Mouse (Mus musculus) small intestine, adult 10 weeks (tissue): ENCODE data around the gene Rack1. TPM values are rescaled to one million over a fixed set of nuclear protein-coding genes. Genes with fewer than 3 reads are reported as not detected.

Experiments
- polyA plus RNA-seq: library from polyadenylated mRNA; stranded (reverse); fragments of 350-450 nt; fragmentation: Illumina TruSeq; extraction: RNeasy Lipid Tissue Mini Kit (QIAGEN cat#74804); gene quantifications from one replicate; pipeline ENCODE4 v1.2.3, GENCODE M21; 2014; ENCODE audit warnings: low replicate concordance

Gene Rack1
- polyA plus RNA-seq, result 93.3 TPM

DNA sequence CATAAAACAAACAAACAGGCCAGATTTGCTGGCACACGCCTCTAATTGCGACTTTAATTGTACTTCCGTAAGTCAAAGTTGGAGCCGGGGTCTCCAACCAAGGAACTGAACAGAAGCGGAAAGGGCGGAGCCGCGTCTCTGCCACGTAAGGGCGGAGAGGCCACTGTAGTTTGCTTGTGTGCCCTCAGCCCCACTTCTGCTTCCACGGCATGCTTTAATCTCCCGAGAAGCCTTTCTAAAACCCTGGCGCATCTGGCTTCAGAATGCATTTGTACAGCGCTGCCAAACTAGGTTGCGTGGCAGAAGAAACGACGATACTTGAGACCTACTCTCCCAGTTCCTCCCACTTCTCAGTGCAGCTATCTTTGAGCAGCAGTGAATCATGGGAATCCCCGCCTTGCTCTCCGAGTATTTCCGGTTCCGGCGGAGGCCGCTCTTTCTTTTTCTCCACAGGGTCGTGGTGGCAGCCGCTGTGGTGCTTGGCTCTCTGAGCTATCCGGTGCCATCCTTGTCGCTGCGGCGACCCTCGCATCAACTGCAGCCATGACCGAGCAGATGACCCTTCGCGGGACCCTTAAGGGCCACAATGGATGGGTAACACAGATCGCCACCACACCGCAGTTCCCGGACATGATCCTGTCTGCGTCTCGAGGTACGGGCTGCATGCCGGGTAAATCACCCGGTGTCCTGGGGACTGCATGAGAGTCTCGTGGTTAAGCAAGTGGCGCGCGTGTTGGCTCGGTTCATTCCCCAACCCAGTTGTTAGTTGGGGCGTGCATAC, at the start of gene Rack1:
Gene Rack1, plus strand, starts transcription at position 412 of the 781 bp plus-strand sequence.

DNA sequence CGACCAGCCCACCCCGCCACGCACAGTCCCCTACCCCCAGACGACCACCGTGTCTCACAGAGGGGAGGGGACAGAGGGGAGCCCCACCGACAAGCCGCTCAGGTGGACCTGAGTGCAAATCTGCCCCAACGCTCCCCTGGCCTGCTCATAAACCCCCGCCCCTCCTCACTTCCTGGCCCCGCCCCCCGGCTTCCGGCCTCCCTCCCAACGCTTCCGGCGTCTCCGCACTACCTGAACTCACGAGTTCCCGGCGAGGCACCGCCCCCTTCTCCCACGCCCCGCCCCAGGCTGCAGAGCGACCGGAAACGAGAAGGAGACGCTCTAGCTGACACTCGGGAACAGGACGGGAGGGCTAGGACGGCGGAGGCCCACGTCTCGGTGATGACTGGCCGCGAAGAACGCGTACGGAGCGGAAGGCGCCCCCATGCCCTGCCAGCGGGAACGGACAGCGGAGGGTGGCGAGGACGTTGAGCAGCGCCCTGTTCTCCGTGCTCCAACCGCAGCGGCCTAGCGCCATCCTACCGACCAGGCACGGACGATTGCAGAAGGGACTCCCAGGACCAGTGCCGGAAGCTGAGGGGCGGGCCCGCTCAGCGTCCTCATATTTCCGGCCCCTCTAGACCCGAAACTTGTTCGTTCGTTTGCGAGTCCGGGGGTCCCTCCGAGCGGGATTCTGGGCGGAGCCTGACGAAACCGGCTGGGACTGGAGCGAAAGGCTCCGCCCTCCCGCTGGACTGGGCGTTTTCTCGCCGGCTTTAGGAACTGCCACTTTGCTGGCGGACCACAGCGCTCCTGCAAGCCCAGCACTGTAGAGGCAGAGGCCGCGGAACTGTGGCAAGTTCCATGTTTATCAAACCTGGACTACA, 16.9 kb downstream of the Rack1 start, which contains the start of gene Trim41:
Gene Trim41, minus strand, starts transcription at position 554 of the 866 bp plus-strand sequence.

DNA sequence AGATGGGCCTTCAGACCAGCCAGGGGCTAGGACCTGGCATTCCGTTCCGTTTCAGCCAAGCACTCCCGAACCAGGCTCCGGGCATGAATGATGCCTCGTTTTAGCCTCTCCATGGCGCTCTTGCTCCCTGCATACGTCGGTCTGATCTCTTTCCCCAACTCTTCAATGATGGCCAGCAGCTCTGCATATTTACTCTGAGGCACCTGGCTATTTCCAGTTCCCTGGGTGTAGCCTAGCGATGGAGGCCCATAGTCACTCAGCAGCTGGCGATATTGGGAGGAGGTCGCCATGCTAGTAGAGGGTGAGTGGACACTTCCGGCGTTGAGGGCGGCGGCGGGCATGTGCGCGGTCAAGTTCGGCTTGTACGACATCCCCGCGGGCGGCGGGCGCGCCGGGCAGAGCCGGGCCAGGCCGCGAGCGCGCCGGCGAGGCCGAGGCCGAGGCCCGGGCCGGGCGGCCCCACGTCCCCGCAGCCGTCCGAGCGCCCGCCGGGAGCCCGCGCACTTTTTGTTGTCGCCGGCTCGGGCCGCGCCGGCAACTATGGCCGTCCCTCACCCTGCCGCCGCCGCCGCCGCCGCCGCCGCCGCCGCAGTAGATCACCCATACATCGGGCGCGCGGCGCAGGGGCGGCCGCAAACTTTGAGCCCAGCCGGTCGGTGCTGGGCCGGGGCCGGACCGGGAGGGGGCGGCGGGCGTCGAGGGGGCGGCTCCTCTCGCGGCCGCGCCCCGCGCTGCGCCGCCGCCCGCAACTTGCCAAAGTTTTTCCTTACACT, 26.0 kb downstream of the Rack1 start, which contains the start of the genes Trim7 and Gm12184:
Gene Trim7, plus strand, starts transcription at position 162 of the 773 bp plus-strand sequence.
Gene Gm12184, minus strand, starts transcription at position 677 of the 773 bp plus-strand sequence.

Other genes with a start within 250 kb of the Rack1 start
- gene Trim41, start 17.0 kb downstream of the Rack1 start, polyA plus RNA-seq, result 10.4 TPM
- 4.1 TPM for gene Trim7, start 25.8 kb downstream of the Rack1 start, polyA plus RNA-seq
- 5.0 TPM for gene Gm12184, start 26.3 kb downstream of the Rack1 start, polyA plus RNA-seq
- gene Irgm1, start 71.4 kb downstream of the Rack1 start, polyA plus RNA-seq, result 35.8 TPM
- 32.7 TPM for gene Gm5431, start 101.9 kb downstream of the Rack1 start, polyA plus RNA-seq
- 5.8 TPM for gene Psme2b, start 145.9 kb downstream of the Rack1 start, polyA plus RNA-seq
- gene Olfr56, start 178.6 kb downstream of the Rack1 start, polyA plus RNA-seq, result 6.8 TPM
- 1.3 TPM for gene 9930111J21Rik1, start 179.1 kb downstream of the Rack1 start, polyA plus RNA-seq
- gene Gm12185, start 191.9 kb downstream of the Rack1 start, polyA plus RNA-seq, result 0.97 TPM
- 8.9 TPM for gene Tgtp1, start 193.8 kb downstream of the Rack1 start, polyA plus RNA-seq